Mouse (Mus musculus): Measurements from ENCODE around the gene Aifm1. TPM values are rescaled to one million over a fixed set of nuclear protein-coding genes. Genes with fewer than 3 reads are reported as not detected.

Gene Aifm1
- total and polyA plus RNA-seq, 3 experiments = 30.3 to 61.4 (median 32.7) TPM

DNA sequence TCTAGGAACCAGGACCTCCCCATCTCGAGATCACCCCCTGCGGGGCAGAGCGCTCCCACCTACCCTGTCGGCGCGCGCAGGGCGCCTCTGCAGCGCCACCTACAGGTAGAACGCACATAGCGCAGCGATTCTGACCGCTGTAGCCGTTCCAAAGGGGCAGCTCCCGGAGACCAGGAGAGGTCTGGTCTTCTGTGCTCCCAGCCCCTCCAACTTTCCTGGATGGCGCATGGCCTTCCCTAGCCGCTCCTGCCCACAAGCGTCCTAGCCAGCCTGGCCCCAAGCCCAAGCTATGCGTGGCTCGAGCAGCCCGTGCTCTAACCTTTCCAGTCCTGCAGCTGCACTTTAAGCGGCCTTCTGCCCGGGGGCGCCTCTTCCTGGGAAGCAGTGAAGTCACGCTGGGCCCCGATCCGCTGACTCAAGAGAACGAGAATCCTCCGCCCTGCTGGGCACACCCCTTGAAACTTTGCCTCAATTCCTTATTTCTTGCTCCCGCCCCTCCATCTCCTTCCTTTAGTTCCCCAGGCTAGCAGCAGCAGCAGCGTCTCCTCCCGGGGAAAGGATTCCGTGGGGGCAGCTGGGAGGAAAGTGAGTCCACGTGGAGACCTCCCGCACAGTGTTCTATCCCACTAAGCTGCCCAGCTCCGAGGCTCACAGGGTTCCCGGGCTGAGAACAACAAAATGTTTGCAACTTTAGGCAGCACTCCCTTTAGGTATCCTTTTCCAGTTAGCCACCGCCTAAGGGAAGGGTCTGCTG lies 50.4 kb downstream of the Aifm1 start, which contains the start of gene Elf4 (continued):
- TF ChIP-seq ZMIZ1 (IDR thresholded peaks at IDR 0.05; ENCODE audit: low read depth, low read length) = no peak

DNA sequence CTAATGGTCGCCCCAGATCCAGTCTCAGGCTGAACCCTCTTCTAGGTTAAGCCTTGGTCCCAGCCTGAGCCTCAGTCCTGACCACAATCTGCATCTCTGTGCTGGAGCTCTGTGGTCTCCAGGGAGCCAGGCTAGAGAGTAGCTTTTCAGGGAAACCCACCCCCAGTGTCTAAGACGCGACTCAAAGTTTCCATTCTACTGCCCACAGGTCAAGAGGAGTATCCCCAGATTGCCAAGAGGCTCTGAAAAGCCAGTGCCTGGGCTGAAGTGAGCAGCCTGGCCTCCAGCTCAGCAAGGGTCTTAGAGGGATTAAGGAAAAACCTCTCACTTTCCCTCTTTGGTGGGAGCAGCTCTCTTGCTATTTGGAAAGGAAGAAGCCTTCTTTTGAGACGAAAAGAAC lies 51.1 kb downstream of the Aifm1 start:
- no peak for TF ChIP-seq MAX (IDR thresholded peaks at IDR 0.05; ENCODE audit: low read length)
- TF ChIP-seq KAT2A (IDR thresholded peaks at IDR 0.05; ENCODE audit: insufficient replicate concordance, low read length) = no peak
- peak; percentile 55; the same call in 1 of the 2 replicates for TF ChIP-seq EP300 (IDR thresholded peaks at IDR 0.05; ENCODE audit: low read length)
- 0 out of 2 replicates have a peak, but pooled peaks have one; percentile 28 for TF ChIP-seq TCF12 (IDR thresholded peaks at IDR 0.05; ENCODE audit: low read depth, low read length)
- peak; percentile 79 for TF ChIP-seq JUN (IDR thresholded peaks at IDR 0.05; ENCODE audit: insufficient read depth, low read depth, low read length)
- TF ChIP-seq IRF4 (IDR thresholded peaks at IDR 0.05; ENCODE audit: low read depth, low read length) = peak; percentile 32; the same call in 1 of the 2 replicates
- TF ChIP-seq ETS1 (conservative IDR thresholded peaks at IDR 0.05; ENCODE audit: low read depth, low read length) = peak; percentile 62
- peak; percentile 74 for TF ChIP-seq JUND (conservative IDR thresholded peaks at IDR 0.05; ENCODE audit: low read depth, low read length)
- 0 out of 2 replicates have a peak, but pooled peaks have one; percentile 46 for TF ChIP-seq SIN3A (IDR thresholded peaks at IDR 0.05; ENCODE audit: low read length)
- no peak for TF ChIP-seq MAFK (IDR thresholded peaks at IDR 0.05; ENCODE audit: insufficient replicate concordance, low read length)
- 0 out of 2 replicates have a peak, but pooled peaks have one; percentile 36 for TF ChIP-seq RCOR1 (conservative IDR thresholded peaks at IDR 0.05; ENCODE audit: low read depth, low read length)
- H3K9ac ChIP-seq (ENCODE audit: insufficient read depth, low read depth) = peak overlapping the region; percentile 61
- peaks cover 2 to 9% of the 10 kb centered on the region in 2 experiments; a peak in 3 of 4 replicates for H3K4me1 ChIP-seq (ENCODE audit: control insufficient read depth in 1 of 2, insufficient read depth in 2 of 2)
- peak overlapping the region; percentile 32 to 60 (median 39) for H3K4me3 ChIP-seq (replicated peaks in 1 of 3; ENCODE audit: low read depth in 2 of 3, low read length in 2 of 3, poor library complexity in 1 of 3)
- dilution Hi-C loops (cut with MboI; ENCODE audit: extremely low pct_ligation_motif_present, extremely low pct_unique_long_range_greater_than_20kb, low sequenced_read_pairs) (no loop called here), in situ Hi-C loops (cut with MboI; ENCODE audit: low pct_ligation_motif_present, low pct_unique_long_range_greater_than_20kb, low sequenced_read_pairs) (loop anchor here (5.0 kb wide), 1 partner anchor 40 kb away; no protein-coding TSS in a partner anchor)
- DNase-seq (ENCODE audit: extremely low read depth) = peak; percentile 33
- peak overlapping the region; percentile 93 for H3K4me2 ChIP-seq (ENCODE audit: insufficient read depth, low read depth, poor library complexity, severe bottlenecking)
- H3K36me3 ChIP-seq (replicated peaks in 1 of 2; ENCODE audit: control insufficient read depth in 1 of 2, insufficient read depth in 1 of 2, low read length in 1 of 2) = no peaks in the 10 kb centered on the region
- no peaks in the 10 kb centered on the region for H3K79me2 ChIP-seq (replicated peaks; ENCODE audit: control insufficient read depth, extremely low read depth, insufficient read depth, poor library complexity, severe bottlenecking)
- H3K27me3 ChIP-seq (replicated peaks) = no peaks in the 10 kb centered on the region
- no peaks in the 10 kb centered on the region for H3K9me3 ChIP-seq (replicated peaks; ENCODE audit: low read length)
- no peak overlapping the region for H3K27ac ChIP-seq (ENCODE audit: insufficient read depth, low read depth)

DNA sequence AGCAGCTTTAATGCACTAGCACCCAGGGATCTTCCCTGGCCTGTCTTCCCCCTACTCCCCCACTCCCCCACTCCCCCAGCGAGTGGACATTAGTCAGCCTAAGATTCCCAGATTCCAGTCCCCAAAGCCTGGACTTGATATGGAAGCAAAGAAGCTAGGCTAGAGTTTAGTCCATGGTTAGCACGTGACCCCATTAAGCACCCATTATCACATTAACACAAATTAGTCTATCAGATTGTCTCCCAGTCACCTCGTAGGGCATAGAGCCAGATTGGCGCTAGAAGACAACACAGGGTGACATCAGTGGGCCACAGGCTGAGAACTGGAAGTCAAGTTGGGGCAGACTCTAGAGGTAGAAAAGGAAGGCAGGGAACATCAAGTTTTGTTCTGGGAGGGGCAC lies 52.4 kb downstream of the Aifm1 start:
- Histone ChIP-seq H3K9me3 (replicated peaks; ENCODE audit: low read length) (no peaks in the 10 kb centered on the region), H3K27ac (ENCODE audit: insufficient read depth, low read depth) (no peak overlapping the region), H3K4me2 (ENCODE audit: insufficient read depth, low read depth, poor library complexity, severe bottlenecking) (no peak overlapping the region), H3K27me3 (replicated peaks) (no peaks in the 10 kb centered on the region), H3K9ac (ENCODE audit: insufficient read depth, low read depth) (no peak overlapping the region), H3K36me3 (replicated peaks in 1 of 2; ENCODE audit: control insufficient read depth in 1 of 2, insufficient read depth in 1 of 2, low read length in 1 of 2) (no peaks in the 10 kb centered on the region), H3K4me1 (ENCODE audit: control insufficient read depth in 1 of 2, insufficient read depth in 2 of 2) (peaks cover 5 to 16% of the 10 kb centered on the region in 2 experiments; a peak in 3 of 4 replicates), H3K79me2 (replicated peaks; ENCODE audit: control insufficient read depth, extremely low read depth, insufficient read depth, poor library complexity, severe bottlenecking) (no peaks in the 10 kb centered on the region), H3K4me3 (replicated peaks in 1 of 3; ENCODE audit: low read depth in 2 of 3, low read length in 2 of 3, poor library complexity in 1 of 3) (no peak overlapping the region)
- no peak for DNase-seq (ENCODE audit: extremely low read depth)
- in situ Hi-C loops (cut with MboI; ENCODE audit: low pct_ligation_motif_present, low pct_unique_long_range_greater_than_20kb, low sequenced_read_pairs) (loop anchor here (5.0 kb wide), 1 partner anchor 39 kb away; no protein-coding TSS in a partner anchor), dilution Hi-C loops (cut with MboI; ENCODE audit: extremely low pct_ligation_motif_present, extremely low pct_unique_long_range_greater_than_20kb, low sequenced_read_pairs) (no loop called here)
- TF ChIP-seq E2F4 (IDR thresholded peaks at IDR 0.05; ENCODE audit: insufficient replicate concordance, low read depth, low read length) (no peak), CHD2 (IDR thresholded peaks at IDR 0.05; ENCODE audit: low read length) (no peak), CTCF (conservative IDR thresholded peaks at IDR 0.05 in 1 of 2, IDR thresholded peaks at IDR 0.05 in 1 of 2; ENCODE audit: low read depth in 2 of 2, low read length in 2 of 2) (no peak), RCOR1 (conservative IDR thresholded peaks at IDR 0.05; ENCODE audit: low read depth, low read length) (no peak), ZKSCAN1 (IDR thresholded peaks at IDR 0.05; ENCODE audit: borderline replicate concordance, low read depth, low read length) (no peak), EP300 (IDR thresholded peaks at IDR 0.05; ENCODE audit: low read length) (no peak), JUN (IDR thresholded peaks at IDR 0.05; ENCODE audit: insufficient read depth, low read depth, low read length) (no peak)
